Mouse (Mus musculus): ENCODE results near the gene Mrm3. TPM values are rescaled to one million over a fixed set of nuclear protein-coding genes. Genes with fewer than 3 reads are reported as not detected.

The Mrm3 gene
- total and polyA plus RNA-seq, 2 experiments from 2014 or later: 13.6 to 23.6 TPM

DNA sequence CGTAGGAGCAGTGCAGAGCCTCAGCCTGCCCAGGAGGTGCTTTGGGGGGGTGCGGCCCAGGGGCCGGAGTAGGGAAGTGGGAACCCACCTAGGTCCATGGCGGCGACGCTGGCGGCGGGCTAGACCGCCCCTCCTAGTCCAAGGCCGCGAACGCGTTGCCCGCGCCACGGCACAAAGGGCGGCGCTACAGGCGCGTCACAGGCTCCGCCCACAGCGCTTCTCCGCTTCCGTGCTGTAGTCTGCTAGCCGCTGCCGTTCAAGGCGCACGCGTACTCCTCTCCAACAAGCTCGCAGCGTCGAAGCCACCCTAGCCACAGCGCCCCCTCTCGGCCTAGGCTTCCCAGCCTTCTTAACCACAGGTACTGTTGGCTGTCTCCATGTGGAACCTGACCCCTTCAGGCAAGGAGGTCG is 26.1 kb upstream of the Mrm3 start, which contains the start of the genes Dbil5 and Gemin4:
Gene Dbil5 (plus strand): TSS at position 219 of the 411 bp plus-strand sequence.
Gene Gemin4 (minus strand): TSS at position 275 of the 411 bp plus-strand sequence.
- 1% methylated on average over 27 of the region's 35 CpGs for WGBS
- TF ChIP-seq CTCF (IDR thresholded peaks at IDR 0.05): peak; percentile 98

GRCm38 (mm10) chr11:76224631-76225030 is 18.9 kb upstream of the Mrm3 start:
- WGBS: 91% methylated on average over 5 of the region's 5 CpGs
- Histone ChIP-seq H3K9ac (replicated peaks; ENCODE audit: low read length, poor library complexity, severe bottlenecking) (no peak overlapping the region), H3K4me2 (ENCODE audit: low read depth, low read length, poor library complexity, severe bottlenecking) (no peak overlapping the region), H3K4me3 (ENCODE audit: low read depth, low read length) (no peak overlapping the region), H3K4me1 (ENCODE audit: insufficient read depth, low read length) (no peaks in the 10 kb centered on the region), H3K27me3 (ENCODE audit: insufficient read depth, low read length) (no peaks in the 10 kb centered on the region), H3K9me3 (ENCODE audit: low read length) (no peaks in the 10 kb centered on the region), H3K27ac (ENCODE audit: low read depth, low read length) (no peak overlapping the region), H3K36me3 (ENCODE audit: insufficient read depth, low read length) (peaks cover 13% of the 10 kb centered on the region; the same call in 1 of the 2 replicates)
- ATAC-seq (ENCODE audit: low FRiP score) (no peak), DNase-seq (ENCODE audit: low spot score) (no peak)
- TF ChIP-seq CTCF (IDR thresholded peaks at IDR 0.05): no peak

More for the DNA sequence above, 26.1 kb upstream of the Mrm3 start, which contains the start of the genes Dbil5 and Gemin4:
- ATAC-seq (ENCODE audit: low FRiP score) (peak; percentile 95), DNase-seq (ENCODE audit: low spot score) (peak; percentile 99)
- Histone ChIP-seq H3K36me3 (ENCODE audit: insufficient read depth, low read length) (peaks cover 11% of the 10 kb centered on the region), H3K9me3 (ENCODE audit: low read length) (no peaks in the 10 kb centered on the region), H3K4me2 (ENCODE audit: low read depth, low read length, poor library complexity, severe bottlenecking) (peak within 1 kb of the TSS; percentile 80), H3K9ac (replicated peaks; ENCODE audit: low read length, poor library complexity, severe bottlenecking) (peak within 1 kb of the TSS; percentile 91), H3K4me1 (ENCODE audit: insufficient read depth, low read length) (no peaks in the 10 kb centered on the region), H3K4me3 (ENCODE audit: low read depth, low read length) (peak within 1 kb of the TSS; percentile 77), H3K27ac (ENCODE audit: low read depth, low read length) (peak within 1 kb of the TSS; percentile 89), H3K27me3 (ENCODE audit: insufficient read depth, low read length) (no peaks in the 10 kb centered on the region)

DNA sequence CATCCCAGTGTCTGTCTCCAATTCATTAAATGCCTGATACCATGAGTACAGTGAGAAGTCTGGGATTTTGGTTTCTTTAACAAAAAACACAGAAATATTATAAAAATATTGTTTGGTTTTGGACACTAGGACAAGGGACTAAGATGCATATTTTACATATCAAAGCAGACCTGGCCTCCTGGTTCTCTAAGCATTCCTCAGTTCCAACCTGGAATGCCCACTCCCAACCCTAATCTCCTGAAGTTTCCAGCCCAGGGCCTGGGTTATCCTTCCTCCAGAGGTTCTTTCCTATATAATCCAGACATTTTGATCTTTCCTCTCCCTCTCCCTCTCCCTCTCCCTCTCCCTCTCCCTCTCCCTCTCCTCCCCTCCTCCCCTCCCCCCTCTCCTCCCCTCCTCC is 18.5 kb upstream of the Mrm3 start:
- no peaks in the 10 kb centered on the region for H3K9me3 ChIP-seq (ENCODE audit: low read length)
- no peak for TF ChIP-seq CTCF (IDR thresholded peaks at IDR 0.05)
- no peak for ATAC-seq (ENCODE audit: low FRiP score)
- H3K36me3 ChIP-seq (ENCODE audit: insufficient read depth, low read length): peaks cover 13% of the 10 kb centered on the region; the same call in 1 of the 2 replicates
- no peaks in the 10 kb centered on the region for H3K4me1 ChIP-seq (ENCODE audit: insufficient read depth, low read length)
- DNase-seq (ENCODE audit: low spot score): no peak
- no peak overlapping the region for H3K27ac ChIP-seq (ENCODE audit: low read depth, low read length)
- no peak overlapping the region for H3K4me2 ChIP-seq (ENCODE audit: low read depth, low read length, poor library complexity, severe bottlenecking)
- H3K4me3 ChIP-seq (ENCODE audit: low read depth, low read length): no peak overlapping the region
- no peaks in the 10 kb centered on the region for H3K27me3 ChIP-seq (ENCODE audit: insufficient read depth, low read length)
- no peak overlapping the region for H3K9ac ChIP-seq (replicated peaks; ENCODE audit: low read length, poor library complexity, severe bottlenecking)

- Histone ChIP-seq H3K9ac (replicated peaks; ENCODE audit: low read length, poor library complexity, severe bottlenecking) (no peak overlapping the region), H3K4me2 (ENCODE audit: low read depth, low read length, poor library complexity, severe bottlenecking) (no peak overlapping the region), H3K4me1 (ENCODE audit: insufficient read depth, low read length) (no peaks in the 10 kb centered on the region), H3K4me3 (ENCODE audit: low read depth, low read length) (no peak overlapping the region), H3K36me3 (ENCODE audit: insufficient read depth, low read length) (peaks cover 61% of the 10 kb centered on the region), H3K9me3 (ENCODE audit: low read length) (no peaks in the 10 kb centered on the region), H3K27me3 (ENCODE audit: insufficient read depth, low read length) (no peaks in the 10 kb centered on the region), H3K27ac (ENCODE audit: low read depth, low read length) (no peak overlapping the region)
- 92% methylated on average over 3 of the region's 3 CpGs for WGBS
- no peak for DNase-seq (ENCODE audit: low spot score)
- TF ChIP-seq CTCF (IDR thresholded peaks at IDR 0.05): no peak
- ATAC-seq (ENCODE audit: low FRiP score): no peak
Measured at GRCm38 (mm10) chr11:76236136-76236535, 7.4 kb upstream of the Mrm3 start.

GRCm38 (mm10) chr11:76239750-76240149 is 3.8 kb upstream of the Mrm3 start:
- ATAC-seq (ENCODE audit: low FRiP score) (no peak), DNase-seq (ENCODE audit: low spot score) (no peak)
- no peak overlapping the region for H3K9ac ChIP-seq (replicated peaks; ENCODE audit: low read length, poor library complexity, severe bottlenecking)
- no peaks in the 10 kb centered on the region for H3K27me3 ChIP-seq (ENCODE audit: insufficient read depth, low read length)
- no peak for TF ChIP-seq CTCF (IDR thresholded peaks at IDR 0.05)
- H3K4me2 ChIP-seq (ENCODE audit: low read depth, low read length, poor library complexity, severe bottlenecking): no peak overlapping the region
- no peaks in the 10 kb centered on the region for H3K9me3 ChIP-seq (ENCODE audit: low read length)
- no peak overlapping the region for H3K27ac ChIP-seq (ENCODE audit: low read depth, low read length)
- WGBS: 99% methylated on average over 2 of the region's 2 CpGs
- no peak overlapping the region for H3K4me3 ChIP-seq (ENCODE audit: low read depth, low read length)
- peaks cover 32% of the 10 kb centered on the region for H3K36me3 ChIP-seq (ENCODE audit: insufficient read depth, low read length)
- H3K4me1 ChIP-seq (ENCODE audit: insufficient read depth, low read length): peaks cover 5% of the 10 kb centered on the region; the same call in 1 of the 2 replicates

DNA sequence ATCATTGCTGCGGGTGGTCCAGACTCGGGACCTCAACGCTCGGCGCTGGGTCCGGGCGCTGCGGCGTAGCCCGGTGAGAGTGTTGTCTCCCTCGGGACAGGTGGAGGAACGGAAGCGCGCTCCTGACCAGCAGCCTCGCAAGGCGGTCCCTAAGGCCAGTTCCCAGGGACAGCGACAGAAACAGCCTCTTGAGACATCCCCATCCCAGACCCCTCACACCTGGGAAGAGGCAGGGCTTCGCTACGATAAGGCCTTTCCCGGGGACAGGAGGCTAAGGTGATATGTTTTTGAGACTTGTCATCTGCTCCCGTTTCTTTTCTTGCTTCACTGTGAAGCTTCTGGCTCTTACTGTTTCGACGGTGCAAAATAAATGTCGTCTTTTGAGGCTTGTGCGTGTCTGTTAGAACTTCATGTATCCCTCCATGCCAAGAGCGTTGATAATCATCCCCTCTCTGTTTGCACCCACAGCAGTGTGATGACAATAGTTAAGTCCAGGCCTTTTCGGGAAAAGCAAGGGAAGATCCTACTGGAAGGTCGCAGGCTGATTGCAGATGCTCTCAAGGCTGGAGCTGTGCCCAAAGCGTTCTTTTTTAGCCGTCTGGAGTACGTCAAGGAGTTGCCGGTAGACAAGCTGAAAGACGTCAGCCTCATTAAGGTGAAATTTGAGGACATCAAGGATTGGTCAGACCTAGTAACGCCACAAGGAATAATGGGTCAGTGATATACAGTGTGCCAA is 464 bp downstream of the Mrm3 start:
- Histone ChIP-seq H3K4me2 (ENCODE audit: low read depth, low read length, poor library complexity, severe bottlenecking) (peak overlapping the region; percentile 79), H3K9me3 (ENCODE audit: low read length) (no peaks in the 10 kb centered on the region), H3K4me3 (ENCODE audit: low read depth, low read length) (peak overlapping the region; percentile 86), H3K27me3 (ENCODE audit: insufficient read depth, low read length) (no peaks in the 10 kb centered on the region), H3K27ac (ENCODE audit: low read depth, low read length) (peak overlapping the region; percentile 92), H3K9ac (replicated peaks; ENCODE audit: low read length, poor library complexity, severe bottlenecking) (peak overlapping the region; percentile 90), H3K36me3 (ENCODE audit: insufficient read depth, low read length) (peaks cover 16% of the 10 kb centered on the region), H3K4me1 (ENCODE audit: insufficient read depth, low read length) (peaks cover 5% of the 10 kb centered on the region; the same call in 1 of the 2 replicates)
- no peak for ATAC-seq (ENCODE audit: low FRiP score)
- no peak for DNase-seq (ENCODE audit: low spot score)
- no peak for TF ChIP-seq CTCF (IDR thresholded peaks at IDR 0.05)
- WGBS: 3% methylated on average over 34 of the region's 34 CpGs

Measured in midbrain, postnatal 0 days (tissue).